Mouse (Mus musculus): Measurements from ENCODE around the gene Tmem38a.

Tmem38a gene

DNA sequence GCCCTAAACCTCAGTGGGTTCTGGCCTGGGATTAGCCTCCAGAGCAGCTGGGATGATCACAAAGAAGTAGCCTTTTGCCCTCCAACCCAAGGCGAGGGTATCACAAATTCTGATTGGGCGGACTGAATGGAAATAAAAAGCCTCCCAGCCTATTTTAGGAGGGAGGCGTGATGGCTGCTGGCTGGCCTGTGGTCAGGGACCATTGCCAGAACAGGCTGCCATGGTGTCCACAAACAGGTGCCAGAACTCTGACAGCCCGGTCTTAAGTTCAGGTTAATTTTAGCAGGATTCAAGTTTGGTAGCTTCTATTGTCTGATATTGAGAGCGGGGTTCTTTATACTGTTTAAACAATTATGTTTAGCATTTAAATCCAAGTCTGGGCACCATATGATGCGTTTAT, 16.0 kb downstream of the Tmem38a start:
- peak; percentile 97 for DNase-seq

DNA sequence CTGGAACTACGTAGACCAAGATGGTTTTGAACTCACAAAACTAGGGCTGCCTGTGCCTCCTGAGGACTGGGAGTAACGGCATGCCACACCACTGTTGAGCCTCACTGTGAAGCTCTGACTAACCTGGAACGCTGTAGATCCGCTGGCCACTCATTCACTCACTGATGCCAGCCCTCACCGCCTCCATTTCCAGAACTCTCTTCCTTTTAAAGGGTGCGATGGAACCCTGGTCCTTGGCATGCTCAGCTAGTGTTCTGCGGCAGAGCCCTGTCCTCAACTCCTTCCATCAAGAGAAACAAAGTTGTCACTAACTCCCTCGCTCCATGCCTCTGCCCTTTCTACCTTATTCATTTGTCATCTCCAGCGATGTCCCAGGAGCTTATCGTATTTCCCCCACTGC, 17.0 kb downstream of the Tmem38a start:
- DNase-seq: no peak

DNA sequence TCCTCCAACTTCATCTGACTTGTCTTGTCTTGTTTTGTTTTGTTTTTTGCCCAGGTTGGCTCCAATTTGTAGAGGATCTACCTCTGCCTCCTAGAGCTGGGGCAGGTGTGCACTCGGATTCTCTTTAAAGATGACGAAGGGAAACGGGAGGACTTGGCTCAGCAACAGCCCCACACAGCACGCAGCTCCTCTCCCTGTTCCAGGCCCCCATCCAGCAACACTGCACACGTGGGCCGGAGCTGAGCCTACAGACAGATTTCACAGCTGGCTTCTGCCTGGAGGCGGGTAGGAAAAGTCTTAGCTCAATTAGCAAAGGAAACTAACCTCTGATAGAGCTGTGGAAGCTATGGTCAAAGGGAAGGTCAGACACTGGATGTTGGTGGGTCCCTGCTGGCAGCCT, 17.4 kb downstream of the Tmem38a start:
- DNase-seq: peak; percentile 97

DNA sequence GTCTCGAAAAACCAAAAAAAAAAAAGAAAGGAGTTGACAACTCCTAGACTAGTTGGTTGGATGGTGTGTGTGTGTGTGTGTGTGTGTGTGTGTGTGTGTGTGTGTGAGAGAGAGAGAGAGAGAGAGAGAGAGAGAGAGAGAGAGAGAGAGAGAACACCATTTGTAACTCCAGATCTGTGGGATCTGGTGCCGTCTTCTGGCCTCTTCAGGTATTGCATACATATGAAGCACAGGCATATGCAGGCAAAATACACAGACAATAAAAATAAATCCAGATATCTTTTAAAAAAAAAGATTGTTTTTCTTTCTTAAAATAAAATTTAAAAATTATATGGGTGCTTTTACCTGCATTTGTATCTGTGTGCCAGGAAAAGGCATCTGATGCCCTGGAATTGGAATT, 18.3 kb downstream of the Tmem38a start:
- DNase-seq: no peak

Measured in heart, adult 11 months (tissue).